Mouse (Mus musculus): ENCODE data around the gene Bivm.

GRCm38 (mm10) chr1:44172656-44173055, 53.9 kb downstream of the Bivm start:
- TF ChIP-seq CTCF (conservative IDR thresholded peaks at IDR 0.05; ENCODE audit: low read length) (no peak), POU5F1 (IDR thresholded peaks at IDR 0.05; ENCODE audit: borderline replicate concordance, low read length) (no peak)
